Mouse (Mus musculus) midbrain, embryonic 16.5 days (tissue): ENCODE results near the gene Zscan26. TPM values are rescaled to one million over a fixed set of nuclear protein-coding genes. Genes with fewer than 3 reads are reported as not detected.
A peak's percentile ranks its signal among the peaks of the same experiment; 100 is the strongest.
"Not testable (repeated sequence)": the region's sequence is repeated elsewhere in the genome, so short reads cannot be mapped to it uniquely, and the experiment has no call there.

Experiments used
- ATAC-seq: fragments of 200-750 bp; cut with Nextera tagmentation; 2 replicates; pipeline ENCODE4 v1.8.0; 2017; ENCODE audit warnings: moderate TSS enrichment
- H3K27ac ChIP-seq: fragments of 300-500 bp; sonication (generic); 2 replicates; pipeline ENCODE4 v1.5.1; 2014; ENCODE audit warnings: mild to moderate bottlenecking, low read length, mixed read lengths
- H3K27me3 ChIP-seq: fragments of 300-500 bp; sonication (generic); 2 replicates; pipeline ENCODE4 v1.6.1; 2014; ENCODE audit warnings: low read depth, low read length, mixed read lengths; ENCODE audit not compliant: control insufficient read depth, insufficient read depth
- H3K36me3 ChIP-seq: fragments of 300-500 bp; sonication (generic); 2 replicates; pipeline ENCODE4 v1.6.1; 2014; ENCODE audit warnings: mild to moderate bottlenecking, low read length, moderate library complexity, mixed read lengths; ENCODE audit not compliant: control insufficient read depth, insufficient read depth
- H3K4me1 ChIP-seq: fragments of 300-500 bp; sonication (generic); 2 replicates; pipeline ENCODE4 v1.6.1; 2014; ENCODE audit warnings: mild to moderate bottlenecking, low read length, mixed read lengths; ENCODE audit not compliant: control insufficient read depth, insufficient read depth
- H3K4me2 ChIP-seq: fragments of 300-500 bp; sonication (generic); 2 replicates; pipeline ENCODE4 v1.6.1; 2014; ENCODE audit warnings: mild to moderate bottlenecking, low read length, mixed read lengths
- H3K4me3 ChIP-seq: fragments of 300-500 bp; sonication (generic); 2 replicates; pipeline ENCODE4 v1.5.1; 2014; ENCODE audit warnings: low read depth, mild to moderate bottlenecking, low read length, moderate library complexity, mixed read lengths
- H3K9ac ChIP-seq: fragments of 300-500 bp; sonication (generic); 2 replicates; pipeline ENCODE4 v1.6.1; 2014; ENCODE audit warnings: low read depth, low read length, mixed read lengths
- H3K9me3 ChIP-seq: fragments of 300-500 bp; sonication (generic); replicated peaks from 2 replicates; pipeline ENCODE4 v1.6.1; 2014; ENCODE audit warnings: mild to moderate bottlenecking, low read length, mixed read lengths; ENCODE audit not compliant: control insufficient read depth, poor library complexity, severe bottlenecking
- WGBS: fragments of 180-500 bp; shearing (Covaris S2); extraction: QIAGEN DNeasy Blood & Tissue Kit; methylation state at CpG from one replicate; pipeline ENCODE4 v1.1.7; 2014; 5-methylcytosine and 5-hydroxymethylcytosine counted together
- polyA plus RNA-seq: library from polyadenylated mRNA; unstranded; fragments of >200 nt; fragmentation: Nextera tagmentation; extraction: Ambion mirVana; gene quantifications from 2 replicates; pipeline ENCODE4 v1.2.1, GENCODE M21; 2015

The Zscan26 gene
- 21.5 and 23.4 TPM in 2 replicates for polyA plus RNA-seq

DNA sequence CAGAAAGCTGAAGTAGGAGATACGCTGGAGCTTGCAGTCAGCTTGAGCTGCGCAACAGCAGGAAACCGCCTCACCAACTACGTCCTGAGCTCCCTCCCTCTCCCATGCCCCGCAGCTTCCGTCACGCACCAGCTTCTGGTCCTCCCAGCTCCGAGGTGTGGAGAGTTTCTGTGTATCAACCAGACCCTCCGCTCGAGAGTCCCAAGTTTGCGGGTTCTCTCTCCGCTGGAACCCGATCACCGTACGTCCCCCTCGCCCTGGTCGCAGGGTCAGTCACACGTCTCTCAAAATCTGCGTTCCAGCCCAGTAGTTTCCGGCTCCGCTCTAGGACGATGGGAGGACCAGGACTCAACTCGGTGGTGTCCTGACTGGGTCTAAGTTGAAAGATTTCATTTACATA is at the start of gene Zscan26:
Gene Zscan26, minus strand, starts transcription at position 282 of the 400 bp plus-strand sequence.
- H3K9me3 ChIP-seq: no peaks in the 10 kb centered on the region
- peaks cover 15% of the 10 kb centered on the region for H3K4me1 ChIP-seq
- H3K27me3 ChIP-seq: peaks cover 6% of the 10 kb centered on the region; the same call in 1 of the 2 replicates
- peak within 1 kb of the TSS; percentile 77 for H3K9ac ChIP-seq
- H3K4me3 ChIP-seq: peak within 1 kb of the TSS; percentile 76
- peak within 1 kb of the TSS; percentile 73 for H3K4me2 ChIP-seq
- peak; percentile 96 for ATAC-seq
- under 1% methylated on average over 23 of the region's 23 CpGs for WGBS
- H3K27ac ChIP-seq: peak within 1 kb of the TSS; percentile 71
- H3K36me3 ChIP-seq: 0 out of 2 replicates have a peak, but pooled peaks cover 2% of the 10 kb centered on the region

DNA sequence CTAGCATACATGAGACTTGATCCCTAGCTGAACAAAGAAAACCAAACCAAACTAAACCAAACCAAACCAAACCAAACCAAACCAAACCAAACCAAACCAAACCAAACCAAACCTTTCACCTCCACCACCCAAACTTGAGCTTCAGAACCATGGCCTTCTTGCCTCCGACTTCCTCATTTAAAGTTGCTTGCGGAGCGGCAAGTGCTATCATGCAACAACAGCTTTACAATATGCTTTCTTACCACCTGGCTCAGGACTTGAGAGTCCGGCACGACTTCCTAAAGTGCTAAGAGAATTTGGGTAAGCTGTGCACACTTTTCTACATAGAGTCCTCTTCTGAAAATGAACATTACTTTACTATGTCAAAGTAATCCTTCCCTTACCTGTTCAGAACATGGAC is 48.8 kb upstream of the Zscan26 start:
- Histone ChIP-seq H3K9me3 (no peaks in the 10 kb centered on the region), H3K4me3 (no peak overlapping the region), H3K27ac (no peak overlapping the region), H3K27me3 (no peaks in the 10 kb centered on the region; the same call in 1 of the 2 replicates), H3K36me3 (no peaks in the 10 kb centered on the region), H3K4me1 (peaks cover 5% of the 10 kb centered on the region), H3K9ac (no peak overlapping the region), H3K4me2 (no peak overlapping the region)
- WGBS: 89% methylated on average over 5 of the region's 5 CpGs
- no peak for ATAC-seq

DNA sequence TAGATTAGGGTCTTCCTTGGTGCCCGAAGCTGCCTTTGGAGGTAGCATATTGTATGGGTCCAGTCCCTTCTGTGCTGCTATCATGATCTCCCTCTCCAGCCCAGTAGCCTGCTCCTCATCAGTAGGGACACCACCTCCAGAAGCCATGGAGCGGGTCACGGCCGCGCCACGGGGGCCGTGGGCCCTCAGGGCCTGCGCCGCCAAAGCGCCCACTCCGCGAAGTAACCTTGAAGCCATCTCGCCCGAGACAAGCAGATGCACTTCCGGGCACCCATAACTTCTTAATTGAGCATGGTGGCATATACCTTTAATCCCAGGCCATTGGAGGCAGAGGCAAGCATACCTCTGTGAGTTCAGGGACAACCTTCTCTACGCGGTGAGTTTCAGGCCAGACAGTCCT is 47.7 kb upstream of the Zscan26 start, which contains the start of gene Gm11273:
Gene Gm11273, minus strand, starts transcription at position 237 of the 400 bp plus-strand sequence.
- ATAC-seq, H3K27me3 ChIP-seq, H3K4me2 ChIP-seq, H3K4me3 ChIP-seq, H3K36me3 ChIP-seq, H3K9ac ChIP-seq, H3K27ac ChIP-seq, H3K9me3 ChIP-seq, H3K4me1 ChIP-seq: not testable (repeated sequence)
- 93% methylated on average over 17 of the region's 17 CpGs for WGBS

DNA sequence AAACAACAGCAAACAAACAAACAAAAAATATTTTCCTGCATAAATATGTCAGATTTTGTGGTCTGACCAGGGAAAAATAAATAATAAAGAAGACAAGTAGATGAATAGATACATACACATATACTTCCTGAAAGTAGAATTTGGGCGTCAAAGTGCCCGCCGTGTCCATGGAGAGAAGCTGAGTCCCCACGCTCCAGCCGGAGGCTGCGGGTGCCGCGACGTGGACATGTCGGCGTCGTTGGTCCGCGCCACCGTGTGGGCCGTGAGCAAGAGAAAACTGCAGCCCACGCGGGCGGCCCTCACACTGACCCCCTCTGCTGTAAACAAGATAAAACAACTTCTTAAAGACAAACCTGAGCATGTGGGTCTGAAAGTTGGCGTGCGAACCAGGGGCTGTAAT is 41.5 kb upstream of the Zscan26 start, which contains the start of gene AK157302:
Gene AK157302, plus strand, starts transcription at position 144 of the 400 bp plus-strand sequence.
- H3K4me1 ChIP-seq: no peaks in the 10 kb centered on the region
- no peaks in the 10 kb centered on the region for H3K9me3 ChIP-seq
- no peak within 1 kb of the TSS for H3K4me3 ChIP-seq
- no peak within 1 kb of the TSS for H3K9ac ChIP-seq
- no peak within 1 kb of the TSS for H3K4me2 ChIP-seq
- no peaks in the 10 kb centered on the region for H3K27me3 ChIP-seq
- H3K27ac ChIP-seq: no peak within 1 kb of the TSS
- no peak for ATAC-seq
- H3K36me3 ChIP-seq: no peaks in the 10 kb centered on the region
- WGBS: 97% methylated on average over 18 of the region's 21 CpGs

DNA sequence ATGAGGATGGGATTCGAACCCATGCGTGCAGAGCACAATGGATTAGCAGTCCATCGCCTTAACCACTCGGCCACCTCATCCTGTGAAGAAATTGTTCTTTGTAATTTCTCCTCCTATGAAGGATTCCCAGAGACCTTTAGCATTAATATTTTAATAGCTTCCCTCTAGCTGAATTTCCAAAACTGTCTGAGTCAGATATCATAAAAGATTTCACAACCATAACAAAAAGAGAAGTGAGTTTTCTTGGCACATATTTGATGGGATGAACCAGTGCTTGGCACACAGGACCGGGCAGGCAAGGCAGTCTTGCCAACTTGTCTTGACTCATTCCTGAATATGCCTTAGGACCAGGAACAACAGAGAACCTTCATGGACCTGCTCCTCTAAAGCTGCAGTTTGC is 39.3 kb upstream of the Zscan26 start:
- H3K9me3 ChIP-seq: no peaks in the 10 kb centered on the region
- 0 out of 2 replicates have a peak, but pooled peaks cover 2% of the 10 kb centered on the region for H3K36me3 ChIP-seq
- H3K4me3 ChIP-seq: no peak overlapping the region
- no peak overlapping the region for H3K4me2 ChIP-seq
- H3K9ac ChIP-seq: no peak overlapping the region
- no peak overlapping the region for H3K27ac ChIP-seq
- no peaks in the 10 kb centered on the region for H3K27me3 ChIP-seq
- no peaks in the 10 kb centered on the region for H3K4me1 ChIP-seq
- 93% methylated on average over 5 of the region's 5 CpGs for WGBS
- ATAC-seq: no peak

DNA sequence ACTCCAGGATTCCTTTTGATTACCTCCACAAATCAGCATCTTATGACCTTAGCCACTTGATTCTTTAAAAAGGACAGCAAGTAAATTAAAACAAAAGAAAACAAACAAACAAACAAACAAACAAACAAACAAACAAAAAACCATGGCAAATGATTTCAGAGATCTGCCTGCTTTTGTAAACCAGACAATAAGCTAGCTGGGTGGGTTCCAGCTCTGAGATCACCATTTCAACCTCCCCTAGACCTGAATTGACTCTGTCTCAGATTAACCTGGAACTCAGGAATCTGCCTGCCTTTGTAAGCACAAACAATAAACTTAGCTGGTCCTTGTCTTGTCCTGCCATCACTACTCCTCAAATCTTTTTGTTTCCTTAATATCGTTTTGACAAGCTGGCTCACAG is 33.4 kb upstream of the Zscan26 start:
- H3K27ac ChIP-seq: no peak overlapping the region
- H3K4me1 ChIP-seq: no peaks in the 10 kb centered on the region
- no peak overlapping the region for H3K4me3 ChIP-seq
- peaks cover 2% of the 10 kb centered on the region; the same call in 1 of the 2 replicates for H3K9me3 ChIP-seq
- no peak overlapping the region for H3K9ac ChIP-seq
- peaks cover 29% of the 10 kb centered on the region for H3K36me3 ChIP-seq
- 93% methylated on average over 1 of the region's 1 CpGs for WGBS
- H3K4me2 ChIP-seq: no peak overlapping the region
- ATAC-seq: no peak
- H3K27me3 ChIP-seq: no peaks in the 10 kb centered on the region

DNA sequence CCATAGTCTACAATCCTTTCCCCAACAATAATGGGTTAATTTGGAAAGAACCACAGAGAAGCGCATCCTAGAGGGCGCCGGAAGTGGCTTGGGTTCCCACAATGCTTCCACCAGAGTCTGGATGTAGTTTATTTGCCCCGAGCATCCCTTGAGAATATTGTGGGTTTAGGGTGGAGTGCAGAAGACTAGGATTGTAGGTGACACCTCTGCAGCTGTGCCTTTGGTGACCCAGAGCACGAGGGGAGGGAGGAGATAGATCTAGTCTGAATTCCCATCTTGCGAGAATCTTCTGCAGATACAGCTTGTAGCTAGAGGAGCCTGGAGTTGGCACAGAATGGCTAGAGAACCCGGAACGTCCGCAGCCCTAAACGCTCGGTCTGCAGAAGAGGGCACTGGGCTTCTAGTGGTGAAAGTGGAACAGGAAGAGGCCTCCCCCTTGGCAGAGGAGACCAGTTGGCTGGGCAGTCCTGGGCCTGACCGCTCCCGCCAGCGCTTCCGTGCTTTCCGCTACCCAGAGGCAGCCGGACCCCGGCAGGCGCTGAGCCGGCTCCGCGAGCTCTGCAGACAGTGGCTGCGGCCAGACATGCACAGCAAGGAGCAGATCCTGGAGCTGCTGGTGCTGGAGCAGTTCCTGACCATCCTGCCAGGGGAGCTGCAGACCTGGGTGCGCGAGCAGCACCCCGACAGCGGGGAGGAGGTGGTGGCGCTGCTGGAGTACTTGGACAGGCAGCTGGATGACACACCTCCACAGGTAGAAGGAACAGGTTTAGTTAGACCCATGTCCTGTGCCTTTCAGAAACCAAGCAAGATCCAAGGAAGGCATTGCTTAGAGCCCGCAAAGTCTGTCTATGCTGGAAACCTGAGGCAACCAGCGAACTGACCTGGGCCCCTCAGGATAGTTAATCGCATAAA is 25.5 kb upstream of the Zscan26 start, which contains the start of the genes Zkscan4 and Gm10065:
Gene Zkscan4, plus strand, starts transcription at position 149 of the 912 bp plus-strand sequence.
Gene Gm10065, minus strand, starts transcription at position 683 of the 912 bp plus-strand sequence.
- Histone ChIP-seq H3K27ac (peak within 1 kb of the TSS; percentile 86), H3K4me2 (peak within 1 kb of the TSS; percentile 75), H3K4me1 (peaks cover 10% of the 10 kb centered on the region; the same call in 1 of the 2 replicates), H3K9ac (peak within 1 kb of the TSS; percentile 78), H3K4me3 (peak within 1 kb of the TSS; percentile 71)
- H3K27me3 ChIP-seq, H3K9me3 ChIP-seq, H3K36me3 ChIP-seq: not testable (repeated sequence)
- ATAC-seq: peak; percentile 94
- 3% methylated on average over 26 of the region's 31 CpGs for WGBS

DNA sequence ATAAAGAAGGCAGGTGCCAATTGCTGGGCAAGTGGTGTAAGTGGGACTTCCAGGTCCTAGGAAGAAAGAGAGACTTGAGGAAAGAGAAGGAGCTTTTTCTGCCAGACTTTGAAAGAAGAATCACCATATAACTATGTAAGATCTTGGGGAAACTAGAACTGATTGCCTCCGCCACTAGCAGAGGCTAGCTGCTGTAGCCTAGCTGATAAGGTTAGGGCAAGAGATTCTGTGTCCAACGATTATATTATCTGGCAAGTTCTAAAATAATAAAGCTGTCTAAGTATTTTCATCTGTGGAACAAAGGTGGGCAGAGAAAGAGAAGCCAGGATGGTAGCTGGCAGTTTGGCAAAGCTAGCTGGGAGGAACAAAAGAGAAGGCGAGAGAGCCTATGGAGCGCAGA is 18.9 kb upstream of the Zscan26 start:
- WGBS: 19% methylated on average over 4 of the region's 4 CpGs
- Histone ChIP-seq H3K9me3 (no peaks in the 10 kb centered on the region), H3K27ac (no peak overlapping the region), H3K27me3 (peaks cover 3% of the 10 kb centered on the region; the same call in 1 of the 2 replicates), H3K4me2 (no peak overlapping the region), H3K4me3 (no peak overlapping the region), H3K36me3 (no peaks in the 10 kb centered on the region), H3K4me1 (peaks cover 5% of the 10 kb centered on the region; the same call in 1 of the 2 replicates), H3K9ac (no peak overlapping the region)
- no peak for ATAC-seq

DNA sequence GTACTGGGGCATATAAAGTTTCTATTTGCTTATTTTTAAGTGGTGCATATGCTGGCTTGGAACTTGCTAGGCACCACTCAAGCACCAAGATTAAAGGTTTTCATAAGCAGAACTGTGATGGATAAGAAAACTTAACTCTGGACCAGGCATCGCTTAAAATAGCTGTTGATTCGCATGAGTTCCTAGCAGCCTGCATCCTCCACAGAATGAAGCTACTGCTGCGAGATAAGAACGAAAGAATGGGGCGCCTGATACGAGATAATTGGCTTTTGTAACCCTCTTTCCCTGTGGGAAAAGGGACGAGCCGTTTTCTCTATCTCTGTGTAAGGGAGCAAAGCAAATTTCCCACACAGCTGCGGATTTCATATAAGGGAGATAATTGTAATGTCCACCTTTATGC is 15.6 kb upstream of the Zscan26 start:
- no peaks in the 10 kb centered on the region for H3K9me3 ChIP-seq
- peak overlapping the region; percentile 89 for H3K4me2 ChIP-seq

More for the DNA sequence above, 15.6 kb upstream of the Zscan26 start:
- Histone ChIP-seq H3K27me3 (peaks cover 5% of the 10 kb centered on the region; the same call in 1 of the 2 replicates), H3K36me3 (no peaks in the 10 kb centered on the region), H3K27ac (no peak overlapping the region), H3K4me1 (peaks cover 5% of the 10 kb centered on the region; the same call in 1 of the 2 replicates), H3K4me3 (no peak overlapping the region), H3K9ac (0 out of 2 replicates have a peak overlapping the region, but pooled peaks have one; percentile 21)
- 14% methylated on average over 9 of the region's 9 CpGs for WGBS
- ATAC-seq: no peak
